Mouse (Mus musculus) G1E (cell line): Measurements from ENCODE around the gene Myl4.

Experiments
- CTCF ChIP-seq: IDR thresholded peaks from 2 replicates; pipeline ENCODE4 v1.5.1; 2012; ENCODE audit warnings: low read depth, low read length, inconsistent platforms, mixed read lengths
- GATA1 ChIP-seq: IDR thresholded peaks from 2 replicates; pipeline ENCODE4 v1.6.1; 2012; ENCODE audit warnings: borderline replicate concordance, low read length, inconsistent platforms, mixed read lengths
- POLR2AphosphoS5 ChIP-seq: IDR thresholded peaks from 2 replicates; pipeline ENCODE4 v1.6.1; 2012; ENCODE audit warnings: low read depth, low read length, inconsistent platforms; ENCODE audit not compliant: insufficient replicate concordance
- TAL1 ChIP-seq: conservative IDR thresholded peaks from 2 replicates; pipeline ENCODE4 v1.6.1; 2012; ENCODE audit warnings: low read depth, low read length, inconsistent platforms, mixed read lengths

GRCm38 (mm10) chr11:104618638-104619076 lies 68.2 kb downstream of the Myl4 start:
- TF ChIP-seq CTCF (no peak), TAL1 (peak; percentile 55), GATA1 (no peak), POLR2AphosphoS5 (no peak)
